8 mouse cellular contexts compared by ENCODE assay signal in genomic region chr11:8424342-8425225, GRCm38 (mm10).
DNase-seq lines count a peak whose midpoint lies in the region; ATAC-seq and TF ChIP-seq lines count a peak whose summit lies in the region.

No protein-coding gene starts in this region.

- H3K9ac ChIP-seq in MEL (ENCODE audit: control insufficient read depth, low read depth, low read length, poor library complexity, severe bottlenecking) = no peak overlapping the region
- H3K9ac ChIP-seq in forebrain, embryonic 15.5 days (replicated peaks) = no peak overlapping the region; the same call in 1 of the 2 replicates

- peak; percentile 26 for DNase-seq in MEL (ENCODE audit: low read depth, low spot score)
- DNase-seq in cerebellum, adult 11-12 months = peak; percentile 79
- peak; percentile 75 to 79 for DNase-seq in heart, postnatal 14 days
- peak; percentile 35 for DNase-seq in large intestine, adult 2 months (ENCODE audit: low read depth, low spot score)
- DNase-seq in lung, adult 2 months = peak; percentile 73
- DNase-seq in thymus, postnatal 25 days = peak; percentile 48

- 18% methylated on average over 13 of the region's 13 CpGs for WGBS in forebrain, embryonic 15.5 days
- WGBS in large intestine, adult 2 months = 21% methylated on average over 13 of the region's 13 CpGs
- WGBS in lung, adult 2 months = 18% methylated on average over 13 of the region's 13 CpGs

- no peaks in the 10 kb centered on the region for H3K36me3 ChIP-seq in MEL (ENCODE audit: control insufficient read depth in 1 of 2, insufficient read depth in 2 of 2, low read length in 2 of 2)
- H3K36me3 ChIP-seq in forebrain, embryonic 15.5 days = no peaks in the 10 kb centered on the region

- peak; percentile 61 for TF ChIP-seq RAD21 in MEL (IDR thresholded peaks at IDR 0.05; ENCODE audit: low read depth, low read length)

- H3K79me2 ChIP-seq in MEL (ENCODE audit: control insufficient read depth, insufficient read depth, low read length, poor library complexity) = no peaks in the 10 kb centered on the region

- intact Hi-C loops in heart, postnatal 14 days (cut with DNase I) = loop anchor here (1.0 to 10.0 kb wide), 5 partner anchors 100 to 712 kb away; partner anchors contain the start of gene Tns3

- TF ChIP-seq EP300 in MEL (IDR thresholded peaks at IDR 0.05; ENCODE audit: low read depth in 1 of 2, low read length in 2 of 2) = no peak

- H3K9me3 ChIP-seq in MEL (replicated peaks; ENCODE audit: insufficient read depth, low read length) = no peaks in the 10 kb centered on the region
- H3K9me3 ChIP-seq in forebrain, embryonic 15.5 days = no peaks in the 10 kb centered on the region

- H3K27ac ChIP-seq in MEL (ENCODE audit: control insufficient read depth, low read depth, low read length) = no peak overlapping the region
- H3K27ac ChIP-seq in forebrain, embryonic 15.5 days (replicated peaks) = peak overlapping the region; percentile 76

- TF ChIP-seq POLR2A in MEL (IDR thresholded peaks at IDR 0.05; ENCODE audit: control insufficient read depth in 1 of 2, insufficient read depth in 1 of 2, low read depth in 1 of 2, low read length in 2 of 2, poor library complexity in 1 of 2) = no peak
- no peak for TF ChIP-seq POLR2A in lung, adult 2 months (IDR thresholded peaks at IDR 0.05; ENCODE audit: borderline replicate concordance, extremely low read depth, low read depth, low read length)

- no peaks in the 10 kb centered on the region for H3K4me1 ChIP-seq in MEL (ENCODE audit: control insufficient read depth in 1 of 2, insufficient read depth in 2 of 2, low read length in 2 of 2)
- peaks cover 9% of the 10 kb centered on the region for H3K4me1 ChIP-seq in forebrain, embryonic 15.5 days
- peaks cover 8% of the 10 kb centered on the region for H3K4me1 ChIP-seq in lung, adult 2 months (ENCODE audit: control insufficient read depth, insufficient read depth, low read length)

- peak; percentile 53 to 59 (median 59) for TF ChIP-seq CTCF in MEL (IDR thresholded peaks at IDR 0.05 in 2 of 3, conservative IDR thresholded peaks at IDR 0.05 in 1 of 3; ENCODE audit: control insufficient read depth in 1 of 3, insufficient read depth in 1 of 3, low read depth in 2 of 3, low read length in 3 of 3, poor library complexity in 1 of 3, severe bottlenecking in 1 of 3)
- peak; percentile 89 for TF ChIP-seq CTCF in lung, adult 2 months (IDR thresholded peaks at IDR 0.05; ENCODE audit: insufficient read depth, low read length)

- no peak overlapping the region for H3K4me3 ChIP-seq in MEL (ENCODE audit: control insufficient read depth in 1 of 2, insufficient read depth in 1 of 2, low read depth in 2 of 2, low read length in 2 of 2)
- no peak overlapping the region for H3K4me3 ChIP-seq in forebrain, embryonic 15.5 days
- H3K4me3 ChIP-seq in lung, adult 2 months (replicated peaks; ENCODE audit: extremely low read depth, low read depth, low read length) = peak overlapping the region; percentile 44

- ATAC-seq in forebrain, embryonic 15.5 days (replicated peaks) = peak; percentile 96
- ATAC-seq in neutrophil, adult 5-6 weeks (ENCODE audit: extremely low read depth, insufficient number of reproducible peaks, low FRiP score, poor library complexity, severe bottlenecking) = peak; percentile 70; the same call in 1 of the 2 replicates

- H3K4me2 ChIP-seq in forebrain, embryonic 15.5 days (replicated peaks) = peak overlapping the region; percentile 35

- no peaks in the 10 kb centered on the region for H3K27me3 ChIP-seq in MEL (ENCODE audit: control insufficient read depth in 1 of 2, insufficient read depth in 2 of 2, low read length in 2 of 2)
- no peaks in the 10 kb centered on the region for H3K27me3 ChIP-seq in forebrain, embryonic 15.5 days

TF ChIP-seq in MEL, 35 proteins besides CTCF, POLR2A, EP300 and RAD21:
- TF ChIP-seq ZC3H11A (IDR thresholded peaks at IDR 0.05; ENCODE audit: low read depth, low read length) (peak; percentile 30; the same call in 1 of the 2 replicates), ETS1 (IDR thresholded peaks at IDR 0.05; ENCODE audit: low read depth, low read length) (no peak), SMC3 (IDR thresholded peaks at IDR 0.05; ENCODE audit: low read depth, low read length) (peak; percentile 55)

Comparison
In these comparisons a context has a peak if more than half of its experiments do, and no peak if none do; other contexts are left out.
1. DNase-seq: peak in every context shown above with its lines; median percentile 79 in cerebellum, adult 11-12 months; 77 in heart, postnatal 14 days; 73 in lung, adult 2 months; 48 in thymus, postnatal 25 days; 35 in large intestine, adult 2 months; 26 in MEL.